Mouse (Mus musculus) midbrain, embryonic 13.5 days (tissue): ENCODE measurements around the gene Hsf5. TPM values are rescaled to one million over a fixed set of nuclear protein-coding genes. Genes with fewer than 3 reads are reported as not detected.

ENCODE experiments used
- ATAC-seq: fragments of 200-750 bp; cut with Nextera tagmentation; 2 replicates; pipeline ENCODE4 v1.8.0; 2017; ENCODE audit warnings: mild to moderate bottlenecking, moderate TSS enrichment, moderate library complexity
- H3K27ac ChIP-seq: fragments of 300-500 bp; sonication (generic); 2 replicates; pipeline ENCODE4 v1.5.1; 2015; ENCODE audit warnings: inconsistent platforms, mild to moderate bottlenecking, moderate library complexity
- H3K27me3 ChIP-seq: fragments of 300-500 bp; sonication (generic); 2 replicates; pipeline ENCODE4 v1.6.1; 2015; ENCODE audit warnings: mild to moderate bottlenecking, inconsistent platforms
- H3K36me3 ChIP-seq: fragments of 300-500 bp; sonication (generic); 2 replicates; pipeline ENCODE4 v1.6.1; 2015; ENCODE audit warnings: mild to moderate bottlenecking, inconsistent platforms
- H3K4me1 ChIP-seq: fragments of 300-500 bp; sonication (generic); replicated peaks from 2 replicates; pipeline ENCODE4 v1.6.1; 2015; ENCODE audit warnings: inconsistent platforms
- H3K4me2 ChIP-seq: fragments of 300-500 bp; sonication (generic); replicated peaks from 2 replicates; pipeline ENCODE4 v1.6.1; 2015; ENCODE audit warnings: moderate library complexity, mild to moderate bottlenecking, inconsistent platforms
- H3K4me3 ChIP-seq: fragments of 300-500 bp; sonication (generic); replicated peaks from 2 replicates; pipeline ENCODE4 v1.5.1; 2015; ENCODE audit warnings: mild to moderate bottlenecking, inconsistent platforms
- H3K9ac ChIP-seq: fragments of 300-500 bp; sonication (generic); replicated peaks from 2 replicates; pipeline ENCODE4 v1.6.1; 2015; ENCODE audit warnings: mild to moderate bottlenecking, inconsistent platforms
- H3K9me3 ChIP-seq: fragments of 300-500 bp; sonication (generic); 2 replicates; pipeline ENCODE4 v1.6.1; 2016; ENCODE audit warnings: mild to moderate bottlenecking, inconsistent platforms
- WGBS: fragments of 180-500 bp; shearing (Covaris S2); methylation state at CpG from one replicate; pipeline ENCODE4 v1.1.7; 2015; 5-methylcytosine and 5-hydroxymethylcytosine counted together
- polyA plus RNA-seq: library from polyadenylated mRNA; unstranded; fragments of >200 nt; fragmentation: Nextera tagmentation; extraction: Ambion mirVana; gene quantifications from 2 replicates; pipeline ENCODE4 v1.2.1, GENCODE M21; 2015

The Hsf5 gene
- polyA plus RNA-seq, 1 experiment from 2014 or later, result 0.40 TPM

DNA sequence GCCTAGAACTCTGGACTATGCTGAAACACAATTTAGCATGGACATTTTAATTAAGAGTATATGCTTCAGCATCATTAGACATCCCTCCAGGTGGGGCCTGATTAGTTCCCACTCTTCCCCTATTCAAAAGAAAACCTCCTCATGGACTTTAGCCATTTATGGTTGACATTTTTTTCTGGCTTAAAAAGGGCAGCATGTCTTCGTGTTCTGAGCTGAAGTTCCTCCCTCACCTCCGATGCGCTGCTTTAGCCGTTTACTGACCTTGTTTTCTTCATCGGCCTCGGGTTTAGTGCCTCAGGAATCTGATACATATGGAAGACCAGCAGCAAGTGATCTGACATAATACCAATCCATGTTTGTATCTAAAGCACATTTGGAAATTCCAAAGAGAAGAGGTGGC, 47.0 kb downstream of the Hsf5 start:
- peaks cover 7% of the 10 kb centered on the region for H3K4me1 ChIP-seq
- H3K9ac ChIP-seq, result no peak overlapping the region
- no peak for ATAC-seq
- no peak overlapping the region for H3K4me2 ChIP-seq
- no peak overlapping the region for H3K4me3 ChIP-seq
- no peaks in the 10 kb centered on the region for H3K36me3 ChIP-seq
- peaks cover 23% of the 10 kb centered on the region for H3K27me3 ChIP-seq
- 82% methylated on average over 6 of the region's 6 CpGs for WGBS
- H3K9me3 ChIP-seq, result no peaks in the 10 kb centered on the region
- no peak overlapping the region for H3K27ac ChIP-seq

DNA sequence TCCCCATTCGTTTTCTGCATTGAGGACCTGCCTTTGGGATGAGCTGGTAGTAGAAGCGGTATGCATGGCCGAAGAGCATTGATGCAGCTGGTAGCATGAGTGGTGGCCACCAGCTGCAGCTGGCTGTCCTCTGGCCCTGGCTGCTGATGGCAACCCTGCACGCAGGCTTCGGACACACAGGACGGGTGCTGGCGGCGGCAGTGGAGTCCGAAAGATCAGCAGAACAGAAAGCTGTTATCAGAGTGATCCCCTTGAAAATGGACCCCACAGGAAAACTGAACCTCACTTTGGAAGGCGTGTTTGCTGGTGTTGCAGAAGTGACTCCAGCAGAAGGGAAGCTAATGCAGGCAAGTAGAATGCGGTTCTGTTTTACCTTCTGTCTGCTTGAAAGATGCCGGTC, 47.6 kb downstream of the Hsf5 start:
- no peak for ATAC-seq
- no peaks in the 10 kb centered on the region for H3K36me3 ChIP-seq
- H3K9me3 ChIP-seq, result no peaks in the 10 kb centered on the region
- H3K4me2 ChIP-seq, result no peak overlapping the region
- H3K4me1 ChIP-seq, result peaks cover 7% of the 10 kb centered on the region
- WGBS, result 83% methylated on average over 12 of the region's 12 CpGs
- no peak overlapping the region for H3K27ac ChIP-seq
- no peak overlapping the region for H3K9ac ChIP-seq
- H3K27me3 ChIP-seq, result peaks cover 23% of the 10 kb centered on the region
- H3K4me3 ChIP-seq, result no peak overlapping the region

DNA sequence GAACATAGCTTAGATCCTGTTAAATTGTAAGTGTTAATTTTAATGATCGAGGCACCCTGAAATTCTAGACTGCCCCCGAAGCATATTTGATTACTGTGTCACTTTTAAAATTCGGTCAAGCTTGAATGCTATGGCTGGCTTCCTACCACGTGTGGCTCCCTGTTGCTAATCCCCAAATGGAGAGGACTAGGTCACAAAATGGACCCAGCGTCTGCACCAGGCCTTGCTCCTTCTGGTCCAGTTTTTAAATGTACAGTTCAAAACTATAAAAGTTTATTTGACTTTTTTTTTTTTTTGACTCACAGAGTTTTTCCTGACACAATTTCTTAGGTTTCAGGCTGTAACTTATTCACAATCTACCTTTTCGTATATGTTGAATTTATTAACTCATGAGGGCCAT, 48.3 kb downstream of the Hsf5 start:
- Histone ChIP-seq H3K4me1 (peaks cover 7% of the 10 kb centered on the region), H3K9me3 (no peaks in the 10 kb centered on the region), H3K4me2 (no peak overlapping the region), H3K27ac (no peak overlapping the region), H3K36me3 (no peaks in the 10 kb centered on the region), H3K9ac (no peak overlapping the region), H3K4me3 (no peak overlapping the region), H3K27me3 (peaks cover 23% of the 10 kb centered on the region)
- ATAC-seq, result no peak
- 64% methylated on average over 6 of the region's 6 CpGs for WGBS

DNA sequence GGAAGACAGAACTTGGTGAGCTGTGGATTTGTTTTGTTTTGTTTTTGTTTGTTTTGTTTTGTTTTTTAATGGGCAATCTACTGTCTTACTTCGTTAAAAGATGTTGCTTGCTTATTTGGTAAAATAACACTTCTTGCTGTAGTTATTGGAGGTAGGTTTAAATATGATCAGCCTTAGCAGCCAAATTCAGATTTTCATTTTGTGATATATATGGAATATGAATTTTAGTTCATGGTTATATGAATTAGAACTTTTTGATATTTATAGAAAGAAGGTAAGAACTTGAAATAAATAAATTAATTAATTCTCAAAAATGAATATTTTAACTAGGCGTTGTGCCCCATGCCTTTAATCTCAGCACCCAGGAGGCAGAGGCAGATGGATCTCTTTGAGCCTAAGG, 48.7 kb downstream of the Hsf5 start:
- Histone ChIP-seq H3K4me1 (peaks cover 7% of the 10 kb centered on the region), H3K4me3 (no peak overlapping the region), H3K4me2 (no peak overlapping the region), H3K27ac (no peak overlapping the region), H3K36me3 (no peaks in the 10 kb centered on the region), H3K9ac (no peak overlapping the region), H3K9me3 (no peaks in the 10 kb centered on the region), H3K27me3 (peaks cover 23% of the 10 kb centered on the region)
- ATAC-seq, result no peak
- 81% methylated on average over 2 of the region's 2 CpGs for WGBS

DNA sequence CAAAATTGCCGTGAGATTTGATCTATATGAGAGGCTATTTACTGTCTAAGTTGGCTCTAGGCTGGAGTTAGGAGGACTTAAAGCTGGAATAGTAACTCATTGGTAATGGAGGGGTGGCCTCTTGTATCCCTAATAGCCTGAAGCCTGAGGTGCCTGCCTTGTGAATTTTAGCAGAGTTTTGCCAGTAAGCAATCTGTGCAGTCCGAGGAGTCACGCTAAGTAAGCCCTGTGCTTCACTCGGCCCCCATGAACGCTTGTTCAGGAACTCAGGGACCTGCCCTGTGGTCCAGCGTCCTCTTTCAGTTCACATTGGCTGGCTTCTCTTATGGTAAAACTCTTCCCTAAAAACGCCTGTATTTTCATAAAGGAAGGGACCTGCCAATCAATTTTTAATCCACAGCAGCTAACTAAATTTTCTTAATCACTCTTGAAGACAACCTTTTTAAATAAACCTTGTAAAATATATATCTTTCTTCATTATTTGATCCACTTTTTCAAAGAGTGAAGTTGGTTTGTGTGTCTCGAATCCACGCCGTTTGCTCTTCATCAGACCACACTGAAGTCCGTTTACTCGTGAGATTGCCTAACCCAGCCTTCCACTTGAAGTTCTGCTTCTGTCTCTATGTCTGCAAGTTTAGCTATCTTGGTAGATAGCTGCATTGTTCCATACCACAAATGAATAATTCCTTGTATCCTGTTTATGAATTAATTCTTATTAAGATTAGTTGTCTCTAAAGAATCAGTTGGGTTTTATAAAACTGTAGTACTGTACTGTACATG, 49.5 kb downstream of the Hsf5 start:
- Histone ChIP-seq H3K27ac (no peak overlapping the region), H3K4me2 (no peak overlapping the region), H3K36me3 (no peaks in the 10 kb centered on the region), H3K4me1 (peaks cover 7% of the 10 kb centered on the region), H3K4me3 (no peak overlapping the region), H3K9ac (no peak overlapping the region), H3K9me3 (no peaks in the 10 kb centered on the region), H3K27me3 (peaks cover 23% of the 10 kb centered on the region)
- WGBS, result 82% methylated on average over 12 of the region's 12 CpGs
- ATAC-seq, result no peak

DNA sequence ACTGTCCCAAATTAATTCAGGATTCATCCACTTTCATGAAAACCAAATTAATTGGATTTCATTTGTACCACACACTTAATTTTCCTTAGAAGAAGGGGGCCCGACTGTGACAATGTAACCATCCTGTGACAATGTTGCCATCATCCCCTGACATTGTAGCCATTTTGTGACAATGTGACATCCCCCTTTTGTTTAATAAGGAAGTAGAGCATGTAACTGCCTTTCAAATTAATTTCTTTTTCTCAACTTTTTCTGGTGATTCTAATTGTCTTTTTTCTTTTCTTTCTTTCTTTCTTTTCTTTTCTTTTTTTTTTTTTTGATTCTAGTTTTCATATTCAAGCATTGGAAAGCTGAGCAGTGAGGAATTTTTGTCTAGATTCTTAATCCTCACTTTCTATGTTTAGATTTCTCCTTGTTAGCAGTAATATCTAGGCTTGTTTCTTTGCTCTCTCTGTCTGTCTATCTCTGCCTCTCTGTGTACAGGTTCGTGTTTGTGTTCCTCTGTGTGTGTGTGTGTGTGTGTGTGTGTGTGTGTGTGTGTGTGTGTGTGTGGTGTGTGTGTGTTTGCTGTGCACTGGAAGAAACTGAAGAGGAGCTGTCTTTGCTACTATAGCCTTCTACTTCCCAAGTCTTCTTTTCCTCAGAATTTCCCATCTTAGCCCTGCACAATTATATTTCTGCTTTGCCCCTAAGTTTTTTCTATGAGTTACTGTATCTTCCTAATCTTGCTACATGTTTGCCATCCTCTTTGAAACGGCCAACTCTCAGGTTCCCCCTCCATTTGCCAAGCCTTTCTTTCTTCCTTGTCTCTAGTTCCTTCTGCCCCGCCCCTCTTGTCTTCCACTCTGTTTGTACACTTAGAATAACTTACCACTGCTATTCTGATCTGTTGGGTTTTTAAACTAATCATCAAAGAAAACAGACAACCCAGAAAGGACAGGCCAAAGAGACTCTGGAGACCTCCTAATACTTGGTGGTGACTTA, 50.4 kb downstream of the Hsf5 start:
- Histone ChIP-seq H3K4me3 (no peak overlapping the region), H3K9me3 (no peaks in the 10 kb centered on the region), H3K27ac (no peak overlapping the region), H3K9ac (no peak overlapping the region), H3K4me2 (no peak overlapping the region), H3K4me1 (peaks cover 7% of the 10 kb centered on the region), H3K36me3 (no peaks in the 10 kb centered on the region), H3K27me3 (peaks cover 22% of the 10 kb centered on the region)
- 68% methylated on average over 4 of the region's 4 CpGs for WGBS
- no peak for ATAC-seq

DNA sequence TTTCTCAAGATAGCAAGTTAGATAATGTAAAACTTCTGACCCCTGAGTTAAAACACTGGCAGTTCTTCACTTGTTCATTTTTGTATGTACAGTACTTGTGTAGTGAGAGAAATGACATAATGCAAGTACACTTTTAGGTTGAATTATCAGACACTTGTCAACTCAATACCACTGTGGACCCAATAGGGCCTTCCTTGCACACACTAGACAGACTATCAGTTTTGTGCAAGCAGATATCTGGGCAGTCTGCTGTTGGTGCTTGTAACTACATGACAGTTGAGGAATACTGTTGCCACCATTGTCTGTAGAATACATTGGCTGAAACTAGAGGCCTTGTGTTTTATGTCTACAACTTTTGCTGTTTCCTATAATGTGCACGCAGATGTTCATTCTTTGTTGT, 56.3 kb downstream of the Hsf5 start:
- no peaks in the 10 kb centered on the region for H3K9me3 ChIP-seq
- no peak overlapping the region for H3K4me3 ChIP-seq
- 0 out of 2 replicates have a peak, but pooled peaks cover 3% of the 10 kb centered on the region for H3K4me1 ChIP-seq
- WGBS, result 100% methylated on average over 1 of the region's 1 CpGs
- H3K9ac ChIP-seq, result no peak overlapping the region
- H3K4me2 ChIP-seq, result no peak overlapping the region
- H3K27me3 ChIP-seq, result no peaks in the 10 kb centered on the region
- ATAC-seq, result no peak
- H3K36me3 ChIP-seq, result no peaks in the 10 kb centered on the region
- no peak overlapping the region for H3K27ac ChIP-seq

DNA sequence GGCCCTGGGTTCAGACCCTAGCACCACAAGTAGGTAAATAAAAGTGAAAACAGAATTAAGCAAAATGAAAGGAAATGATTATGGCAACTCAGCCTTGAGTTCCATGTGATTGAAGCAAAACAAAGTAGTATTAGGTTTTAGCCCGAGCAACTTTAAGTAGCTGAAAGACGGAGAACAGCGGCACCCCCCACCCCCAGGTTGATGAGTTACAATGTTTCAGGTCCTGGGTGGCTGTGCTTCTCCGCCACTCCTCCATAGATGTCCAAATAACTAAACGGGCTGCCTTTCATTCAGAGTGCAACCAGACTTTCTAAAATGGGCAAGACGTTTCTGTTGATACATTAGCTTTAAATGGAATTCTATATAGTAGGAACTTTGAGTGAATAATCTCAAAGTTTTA, 58.6 kb downstream of the Hsf5 start:
- Histone ChIP-seq H3K27ac (no peak overlapping the region), H3K4me1 (0 out of 2 replicates have a peak, but pooled peaks cover 3% of the 10 kb centered on the region), H3K4me3 (no peak overlapping the region), H3K9ac (no peak overlapping the region), H3K4me2 (no peak overlapping the region), H3K27me3 (no peaks in the 10 kb centered on the region), H3K9me3 (no peaks in the 10 kb centered on the region), H3K36me3 (no peaks in the 10 kb centered on the region)
- ATAC-seq, result no peak
- 90% methylated on average over 6 of the region's 6 CpGs for WGBS

DNA sequence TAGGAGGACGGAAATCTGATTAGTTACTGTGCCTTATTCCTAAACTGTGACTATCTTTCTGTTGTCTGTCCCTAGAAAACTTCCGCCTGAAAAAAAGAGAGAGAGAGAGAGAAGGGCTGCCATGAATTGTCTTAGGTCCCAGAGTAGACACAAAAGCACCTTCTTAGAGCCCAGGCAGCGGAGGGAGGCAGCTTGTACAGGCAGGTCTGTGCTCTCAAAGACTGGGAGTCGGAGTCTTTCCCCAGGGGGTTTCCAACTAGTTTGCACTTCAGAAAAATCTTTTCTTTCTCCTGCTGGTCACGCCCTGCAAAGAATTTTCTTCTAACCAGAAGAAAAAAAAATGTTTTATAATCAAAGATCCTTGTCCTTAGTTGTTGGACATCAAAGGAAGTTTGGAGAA, 60.8 kb downstream of the Hsf5 start:
- H3K36me3 ChIP-seq, result no peaks in the 10 kb centered on the region
- H3K4me2 ChIP-seq, result no peak overlapping the region
- no peaks in the 10 kb centered on the region for H3K9me3 ChIP-seq
- 27% methylated on average over 5 of the region's 5 CpGs for WGBS
- H3K9ac ChIP-seq, result no peak overlapping the region
- no peak for ATAC-seq
- H3K27ac ChIP-seq, result no peak overlapping the region
- no peaks in the 10 kb centered on the region for H3K27me3 ChIP-seq
- H3K4me1 ChIP-seq, result 0 out of 2 replicates have a peak, but pooled peaks cover 3% of the 10 kb centered on the region
- H3K4me3 ChIP-seq, result no peak overlapping the region

DNA sequence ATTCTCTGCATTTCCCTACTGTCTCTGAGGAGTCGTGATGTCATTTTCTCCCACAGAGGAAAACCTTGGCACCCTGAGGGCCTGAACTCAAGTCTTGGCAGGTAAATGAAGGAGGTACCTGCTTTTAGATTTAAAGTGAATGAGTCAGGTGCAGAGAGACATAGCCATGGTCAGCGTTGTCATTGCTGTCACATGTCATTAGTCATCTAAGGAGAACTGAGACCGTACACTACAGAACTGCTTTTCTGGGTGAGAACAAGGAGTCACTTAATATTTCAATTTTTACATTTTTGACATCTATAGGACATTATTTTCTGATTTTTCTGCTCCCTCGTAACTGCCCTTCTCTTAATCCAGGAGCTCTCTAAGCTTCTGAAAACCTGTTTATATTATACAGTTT, 61.6 kb downstream of the Hsf5 start:
- H3K4me3 ChIP-seq, result no peak overlapping the region
- no peaks in the 10 kb centered on the region for H3K9me3 ChIP-seq
- H3K4me1 ChIP-seq, result 0 out of 2 replicates have a peak, but pooled peaks cover 7% of the 10 kb centered on the region
- H3K27ac ChIP-seq, result no peak overlapping the region
- H3K27me3 ChIP-seq, result no peaks in the 10 kb centered on the region
- ATAC-seq, result no peak
- no peak overlapping the region for H3K4me2 ChIP-seq
- WGBS, result 87% methylated on average over 4 of the region's 4 CpGs
- no peak overlapping the region for H3K9ac ChIP-seq
- H3K36me3 ChIP-seq, result no peaks in the 10 kb centered on the region

DNA sequence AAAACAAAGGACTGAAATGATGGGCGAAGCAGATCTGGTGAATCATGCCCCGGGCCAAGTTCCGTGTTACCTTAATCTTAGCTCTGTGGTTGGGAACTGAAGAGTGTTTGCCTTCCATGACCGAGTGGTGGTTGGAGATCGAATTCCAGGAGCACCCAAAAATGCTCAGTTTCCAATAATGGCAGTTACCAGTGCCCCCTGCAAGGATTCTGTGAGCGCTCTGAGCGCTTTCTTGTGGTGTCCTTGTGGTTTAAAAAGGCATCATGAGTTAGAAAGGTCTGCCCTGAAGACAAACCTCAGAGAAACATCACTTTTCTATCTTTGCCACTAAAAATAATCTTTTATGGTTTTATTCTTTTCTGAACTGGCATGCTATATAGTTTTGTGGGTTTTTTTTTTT, 62.0 kb downstream of the Hsf5 start:
- H3K27ac ChIP-seq, result no peak overlapping the region
- ATAC-seq, result no peak
- H3K4me2 ChIP-seq, result no peak overlapping the region
- 94% methylated on average over 7 of the region's 7 CpGs for WGBS
- no peaks in the 10 kb centered on the region for H3K9me3 ChIP-seq
- 0 out of 2 replicates have a peak, but pooled peaks cover 7% of the 10 kb centered on the region for H3K4me1 ChIP-seq
- H3K27me3 ChIP-seq, result no peaks in the 10 kb centered on the region
- no peak overlapping the region for H3K4me3 ChIP-seq
- H3K9ac ChIP-seq, result no peak overlapping the region
- H3K36me3 ChIP-seq, result no peaks in the 10 kb centered on the region

DNA sequence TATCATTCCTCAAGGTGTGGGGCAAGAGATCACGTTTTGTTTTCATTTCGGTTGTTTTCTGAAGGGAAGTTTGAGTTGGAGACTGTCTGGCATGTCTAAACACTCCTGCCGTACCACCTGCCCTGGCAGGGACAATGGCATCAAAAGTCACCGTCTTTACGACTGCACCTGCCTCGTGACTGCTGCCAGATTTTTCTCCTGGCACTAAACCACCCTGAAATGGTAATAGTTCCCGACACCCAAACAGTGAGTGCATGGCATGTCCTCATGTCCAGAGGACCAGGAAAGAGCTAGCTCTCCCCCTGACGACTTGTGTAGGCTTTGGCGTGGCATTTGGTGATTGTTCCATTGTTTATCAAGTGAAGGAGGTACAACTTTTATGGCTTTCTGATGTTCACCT, 63.8 kb downstream of the Hsf5 start:
- no peaks in the 10 kb centered on the region for H3K27me3 ChIP-seq
- no peak overlapping the region for H3K27ac ChIP-seq
- WGBS, result 89% methylated on average over 9 of the region's 9 CpGs
- H3K4me3 ChIP-seq, result no peak overlapping the region
- no peak overlapping the region for H3K9ac ChIP-seq
- 0 out of 2 replicates have a peak, but pooled peaks cover 8% of the 10 kb centered on the region for H3K4me1 ChIP-seq
- H3K9me3 ChIP-seq, result no peaks in the 10 kb centered on the region
- no peak for ATAC-seq
- H3K4me2 ChIP-seq, result no peak overlapping the region
- no peaks in the 10 kb centered on the region for H3K36me3 ChIP-seq
